Mouse (Mus musculus) ES-E14 (cell line): ENCODE results near the gene Arid2.

Source experiments
- CHD2 ChIP-seq: IDR thresholded peaks from 2 replicates; pipeline ENCODE4 v1.6.1; 2014; ENCODE audit warnings: mild to moderate bottlenecking, low read depth, low read length, inconsistent platforms
- HCFC1 ChIP-seq: IDR thresholded peaks from 2 replicates; pipeline ENCODE4 v1.6.1; 2012; ENCODE audit warnings: low read length, inconsistent platforms, borderline replicate concordance; ENCODE audit not compliant: insufficient read depth
- MAFK ChIP-seq: IDR thresholded peaks from 2 replicates; pipeline ENCODE4 v1.6.1; 2014; ENCODE audit warnings: mild to moderate bottlenecking, low read depth, low read length, inconsistent platforms; ENCODE audit not compliant: insufficient read depth
- ZC3H11A ChIP-seq: IDR thresholded peaks from 2 replicates; pipeline ENCODE4 v1.6.1; 2012; ENCODE audit warnings: low read depth, mild to moderate bottlenecking, inconsistent platforms, low read length, borderline replicate concordance
- ZNF384 ChIP-seq: IDR thresholded peaks from 2 replicates; pipeline ENCODE4 v1.6.1; 2012; ENCODE audit warnings: low read depth, low read length, inconsistent platforms

- TF ChIP-seq MAFK = no peak
- TF ChIP-seq CHD2 = no peak
- no peak for TF ChIP-seq ZC3H11A
- TF ChIP-seq ZNF384 = no peak
- no peak for TF ChIP-seq HCFC1
Observed at GRCm38 (mm10) chr15:96297078-96297590, 9.8 kb downstream of the Arid2 start.
